Mouse (Mus musculus): ENCODE measurements at regions not wholly inside any gene's neighbourhood (a gene's known extent, or its start where the extent isn't known, plus 50 kb on each side); places are given as distances from the start of the nearest gene placed in this dataset.

DNA sequence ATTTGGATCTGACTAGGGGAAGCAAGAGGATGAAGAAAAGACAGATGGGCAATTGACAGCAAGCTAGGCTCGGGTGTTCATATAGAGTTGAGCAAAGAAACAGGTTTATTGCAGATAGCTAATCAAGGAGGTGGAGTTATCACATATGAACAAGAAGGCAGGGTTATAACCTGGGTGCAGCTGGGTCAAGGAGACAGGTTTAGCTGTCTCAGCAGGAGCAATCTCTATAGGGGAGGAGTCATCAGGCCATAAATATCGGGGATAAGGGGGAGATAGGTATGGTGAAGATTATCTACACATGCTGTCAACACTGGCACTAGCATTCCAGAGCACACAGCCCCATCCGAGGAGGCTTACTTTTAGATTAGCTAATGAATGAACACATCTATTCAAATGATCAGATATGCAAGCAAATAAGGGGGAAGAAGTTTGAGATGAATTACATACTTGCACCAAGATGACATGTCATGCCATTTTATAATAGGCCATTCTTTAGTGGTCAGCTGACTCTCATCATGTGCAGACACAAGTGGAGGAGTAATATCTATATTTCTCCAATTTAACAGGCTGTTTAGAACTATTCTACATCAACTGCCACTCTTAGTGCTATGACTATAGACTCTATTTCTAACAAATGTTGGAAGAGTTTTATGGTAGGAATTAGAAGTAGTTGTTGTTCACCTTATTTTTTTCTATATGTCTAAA lies 76.9 kb downstream of the Lhx9 start:
- DNase-seq (ENCODE audit: low spot score), result no peak

- no peak for DNase-seq (ENCODE audit: low spot score)
Observed at GRCm38 (mm10) chr1:138762876-138763275, 85.5 kb downstream of the Lhx9 start.

GRCm38 (mm10) chr1:138757777-138758176 lies 90.6 kb downstream of the Lhx9 start:
- DNase-seq (ENCODE audit: low spot score), result no peak

GRCm38 (mm10) chr1:138733308-138733707 lies 113.4 kb upstream of the Nek7 start:
- no peak for DNase-seq (ENCODE audit: low spot score)

DNA sequence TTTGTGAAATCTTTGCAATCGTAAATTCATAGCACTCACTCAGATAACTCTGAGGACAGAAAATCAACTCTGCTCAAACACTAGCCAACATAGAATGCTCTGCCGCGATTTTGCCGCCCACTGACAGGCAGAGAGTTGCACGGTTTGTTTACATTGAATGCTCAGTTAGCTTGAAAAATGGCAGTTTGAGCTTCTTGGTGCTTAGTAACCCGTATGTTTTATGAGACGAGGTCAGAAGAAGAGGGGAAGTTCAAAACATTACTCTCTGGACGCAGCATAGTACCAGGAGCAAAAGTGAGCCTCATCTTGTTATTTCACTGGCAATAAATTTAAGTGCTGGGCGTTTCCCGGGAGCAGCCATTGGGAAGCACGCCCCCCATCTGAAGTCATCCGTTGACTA lies 111.1 kb upstream of the Nek7 start:
- no peak for DNase-seq (ENCODE audit: low spot score)

GRCm38 (mm10) chr1:138729089-138729699 lies 109.3 kb upstream of the Nek7 start:
- no peak for DNase-seq (ENCODE audit: low spot score)

DNA sequence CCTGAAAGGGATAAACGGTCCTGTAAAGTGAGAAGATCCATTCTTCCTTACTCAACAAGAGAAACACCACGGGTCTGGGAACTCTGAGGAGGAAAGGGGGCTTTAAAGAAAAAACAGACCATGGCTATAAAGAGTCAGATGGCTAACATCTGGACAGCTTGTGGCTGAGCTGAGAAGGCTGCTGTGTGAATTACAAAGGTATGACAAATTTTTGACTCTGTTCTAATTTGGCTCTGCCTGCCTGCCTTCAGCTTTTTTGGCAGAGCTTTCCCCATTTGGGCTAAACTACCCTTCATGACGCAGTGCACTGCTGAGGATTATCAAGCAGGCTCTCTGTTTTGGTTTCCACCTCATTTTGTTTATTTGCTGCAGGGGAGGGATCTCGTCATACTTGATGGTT lies 100.8 kb upstream of the Nek7 start:
- DNase-seq (ENCODE audit: low spot score), result no peak

DNA sequence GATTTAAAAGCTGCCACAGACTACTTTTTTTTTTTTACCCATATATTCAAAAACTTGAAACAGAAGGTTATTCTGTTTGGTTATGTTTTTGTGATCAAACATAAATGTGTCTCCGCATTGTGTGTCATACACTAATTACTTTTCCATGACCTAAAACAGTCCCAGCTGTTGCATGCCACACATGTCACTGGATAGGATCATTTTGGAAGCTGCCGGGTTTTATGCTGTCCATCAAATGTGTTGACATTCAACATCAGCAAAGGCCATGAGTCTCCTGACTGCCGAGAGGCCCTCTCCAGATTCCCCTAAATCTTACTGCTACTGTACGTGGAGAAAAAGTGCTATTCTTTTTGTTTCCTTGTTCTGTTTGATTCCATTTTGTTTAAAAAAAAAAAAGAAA lies 99.4 kb upstream of the Nek7 start:
- DNase-seq (ENCODE audit: low spot score), result no peak

DNA sequence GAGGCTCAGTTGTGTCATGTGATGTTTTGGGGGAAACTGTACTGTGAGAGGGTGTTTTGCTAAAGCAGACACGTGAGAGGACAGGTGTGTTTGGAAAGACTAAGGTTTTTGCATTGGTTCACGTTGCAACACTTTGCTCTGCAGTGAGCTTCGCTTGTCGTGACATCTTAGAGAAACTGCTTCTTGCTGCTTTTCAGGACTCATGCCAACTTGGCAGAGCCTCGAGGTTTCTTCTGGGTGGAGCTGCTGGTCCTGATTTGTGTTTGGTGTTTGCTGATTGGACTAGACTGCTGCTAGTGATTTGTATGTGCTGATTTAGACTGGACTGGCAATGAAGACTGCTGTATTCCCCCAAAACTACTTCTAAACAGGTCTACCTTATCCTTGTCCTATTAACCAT lies 97.0 kb upstream of the Nek7 start:
- no peak for DNase-seq (ENCODE audit: low spot score)

- peak; percentile 1 for DNase-seq (ENCODE audit: low spot score)
Observed at GRCm38 (mm10) chr1:138715162-138715561, 95.2 kb upstream of the Nek7 start.

GRCm38 (mm10) chr1:138709229-138709608 lies 89.3 kb upstream of the Nek7 start:
- DNase-seq (ENCODE audit: low spot score), result no peak

DNA sequence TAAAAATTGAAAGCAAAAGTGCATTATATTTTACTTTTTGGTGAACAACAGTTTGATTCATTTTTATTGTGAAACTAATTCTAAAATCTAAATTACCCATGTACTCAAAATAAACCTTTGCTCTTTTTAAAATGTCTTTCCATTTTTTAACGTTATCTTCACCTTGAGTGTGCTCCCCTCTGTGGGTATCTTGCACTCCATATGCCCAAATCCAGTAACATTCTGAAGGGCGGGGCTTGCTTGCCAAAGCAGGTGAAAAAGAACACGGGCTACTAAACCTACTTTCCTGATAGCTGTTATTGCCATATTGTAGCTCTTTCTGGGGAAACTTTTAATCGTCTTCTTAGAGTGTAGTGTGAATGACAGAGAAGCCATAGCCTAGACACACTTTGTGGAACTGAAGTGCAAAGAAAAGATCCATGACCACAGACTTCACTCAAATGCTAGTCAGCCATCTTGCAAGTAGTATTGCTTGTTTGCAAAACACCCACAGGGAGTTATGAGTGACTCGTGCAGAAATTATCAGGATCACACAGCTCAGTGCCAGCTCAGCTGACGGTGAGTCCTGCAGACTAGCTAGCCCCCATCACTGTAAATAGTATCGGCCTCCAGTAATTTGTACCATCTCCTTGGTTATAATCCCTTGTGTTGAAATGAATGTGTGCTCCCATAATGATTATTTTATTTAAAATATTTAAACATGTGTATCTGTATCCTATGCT lies 88.7 kb upstream of the Nek7 start:
- no peak for DNase-seq (ENCODE audit: low spot score)

DNA sequence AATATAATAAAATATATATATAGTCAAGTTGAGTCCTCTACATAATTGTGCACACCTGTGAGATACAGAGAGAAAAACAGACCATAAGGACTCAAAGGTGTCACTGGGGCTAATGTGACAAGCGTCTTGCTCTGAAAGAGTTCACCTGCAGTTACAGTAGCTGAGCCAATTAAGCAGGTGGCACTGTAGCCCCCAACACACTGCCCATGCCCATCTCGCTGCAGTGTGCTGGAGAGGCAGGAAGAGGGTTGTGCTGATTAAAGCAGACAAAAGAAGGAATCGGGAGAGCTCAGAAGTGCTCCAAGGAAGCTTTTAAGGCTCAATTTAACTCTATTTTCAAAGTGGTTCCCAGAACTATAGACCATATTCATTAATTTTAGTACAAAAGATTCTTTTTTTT lies 88.0 kb upstream of the Nek7 start:
- DNase-seq (ENCODE audit: low spot score), result no peak

GRCm38 (mm10) chr1:138703291-138703690 lies 83.3 kb upstream of the Nek7 start:
- DNase-seq (ENCODE audit: low spot score), result no peak

DNA sequence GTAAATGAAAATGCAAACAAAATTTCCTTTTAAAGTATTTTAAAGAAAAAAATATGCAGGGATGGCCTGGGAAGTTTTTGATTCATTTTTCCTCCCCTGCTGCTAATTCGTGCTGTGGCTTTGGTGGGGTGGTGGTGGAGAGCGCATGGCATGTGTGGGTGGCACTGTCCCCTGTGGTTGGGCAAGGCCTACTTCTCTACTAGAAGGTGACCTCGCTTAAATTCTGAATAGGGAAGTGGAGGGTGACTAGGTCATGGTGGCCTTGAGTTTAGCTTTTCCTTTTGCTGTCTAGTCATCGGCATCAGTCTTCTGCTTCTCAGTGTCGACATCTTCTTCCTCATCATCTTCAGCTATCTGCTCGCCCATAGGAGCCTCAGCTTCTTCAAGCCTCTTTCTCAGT lies 69.3 kb upstream of the Nek7 start:
- no peak for DNase-seq (ENCODE audit: low spot score)

DNA sequence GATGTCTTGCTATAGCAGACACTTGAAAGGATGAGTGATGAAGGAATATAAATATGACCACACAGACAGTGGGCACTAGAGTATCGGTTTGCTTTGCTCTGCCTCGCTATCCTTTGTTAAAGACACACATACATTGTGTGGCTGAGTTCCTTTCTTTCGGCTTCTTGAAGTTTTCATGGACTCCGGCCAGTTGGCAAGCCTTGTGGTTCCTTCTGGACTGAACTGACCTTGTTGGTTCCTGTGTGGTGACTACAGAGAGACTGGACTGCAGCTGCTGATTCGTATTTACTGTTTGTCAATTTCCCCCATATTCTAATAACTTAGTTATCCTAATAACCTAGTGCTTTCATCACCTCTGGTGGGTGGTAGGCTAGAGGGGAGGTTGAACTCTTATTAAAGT lies 66.8 kb upstream of the Nek7 start:
- DNase-seq (ENCODE audit: low spot score), result no peak

GRCm38 (mm10) chr1:138683711-138684110 lies 63.8 kb upstream of the Nek7 start:
- peak; percentile 19 for DNase-seq (ENCODE audit: low spot score)

- DNase-seq (ENCODE audit: low spot score), result no peak
Observed at GRCm38 (mm10) chr1:138681970-138682369, 62.0 kb upstream of the Nek7 start.

GRCm38 (mm10) chr1:138674199-138674598 lies 54.3 kb upstream of the Nek7 start:
- DNase-seq (ENCODE audit: low spot score), result no peak
